Mouse (Mus musculus): ENCODE data around the gene Rbm8a.
"Not testable (repeated sequence)": the region's sequence is repeated elsewhere in the genome, so short reads cannot be mapped to it uniquely, and the experiment has no call there.

Gene Rbm8a

DNA sequence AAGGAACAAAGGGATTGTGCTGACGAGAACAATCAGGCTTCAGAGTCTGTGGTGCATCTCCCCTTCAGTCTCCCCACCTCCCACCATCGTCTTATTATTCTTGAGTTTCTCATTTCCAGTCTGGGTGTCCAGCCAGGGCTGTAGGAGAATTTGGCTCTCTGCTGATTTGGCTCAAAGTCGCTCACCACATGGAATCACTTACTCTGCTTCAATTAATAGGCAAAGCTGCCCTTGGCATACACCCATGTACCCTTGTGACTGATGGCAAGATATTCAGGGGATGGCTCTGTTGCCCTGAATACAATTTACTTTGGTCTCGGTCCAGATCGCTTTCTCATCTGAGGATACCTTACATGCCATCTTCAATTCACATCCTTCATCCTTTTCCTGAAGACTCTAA lies 26.4 kb upstream of the Rbm8a start:
- no peak for DNase-seq (ENCODE audit: low read depth, low spot score)

DNA sequence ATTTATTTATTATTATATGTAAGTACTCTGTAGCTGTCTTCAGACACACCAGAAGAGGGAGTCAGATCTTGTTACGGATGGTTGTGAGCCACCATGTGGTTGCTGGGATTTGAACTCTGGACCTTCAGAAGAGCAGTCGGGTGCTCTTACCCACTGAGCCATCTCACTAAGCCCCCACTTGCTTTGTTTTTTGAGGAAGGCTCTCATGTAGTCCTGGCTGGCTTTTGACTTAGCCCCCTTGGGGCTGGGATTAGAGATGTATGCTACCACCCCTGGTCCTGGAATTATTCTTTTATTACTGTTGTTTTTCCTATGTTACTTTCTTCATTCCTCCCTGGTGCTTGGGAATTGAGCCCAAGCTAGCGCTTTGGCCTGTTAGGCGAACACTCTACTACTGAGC lies 23.7 kb upstream of the Rbm8a start:
- not testable (repeated sequence) for DNase-seq (ENCODE audit: low read depth, low spot score)

GRCm38 (mm10) chr3:96606618-96607017 lies 23.1 kb upstream of the Rbm8a start:
- DNase-seq (ENCODE audit: low read depth, low spot score): no peak

- DNase-seq (ENCODE audit: low read depth, low spot score): no peak
Observed at GRCm38 (mm10) chr3:96617941-96618340, 11.8 kb upstream of the Rbm8a start.

DNA sequence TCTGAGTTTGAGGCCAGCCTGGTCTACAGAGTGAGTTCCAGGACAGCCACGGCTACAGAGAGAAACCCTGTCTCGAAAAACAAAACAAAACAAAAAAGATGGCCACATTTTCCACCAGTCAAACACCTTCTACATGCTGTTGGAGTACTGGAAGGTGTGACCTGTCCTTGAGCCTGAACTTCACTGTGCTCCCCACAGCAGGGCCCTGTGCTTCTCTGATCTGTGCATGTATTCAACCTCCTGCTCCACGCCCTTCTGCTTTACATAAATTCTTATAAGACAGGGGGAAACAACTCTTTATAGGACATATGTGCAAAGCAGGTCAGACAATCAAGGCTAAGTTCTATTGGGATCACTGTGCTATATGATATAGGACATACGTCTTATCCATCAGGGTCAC lies 6.5 kb upstream of the Rbm8a start:
- DNase-seq (ENCODE audit: low read depth, low spot score): peak; percentile 66

- DNase-seq (ENCODE audit: low read depth, low spot score): no peak
Observed at GRCm38 (mm10) chr3:96632058-96632457, 2.3 kb downstream of the Rbm8a start.

DNA sequence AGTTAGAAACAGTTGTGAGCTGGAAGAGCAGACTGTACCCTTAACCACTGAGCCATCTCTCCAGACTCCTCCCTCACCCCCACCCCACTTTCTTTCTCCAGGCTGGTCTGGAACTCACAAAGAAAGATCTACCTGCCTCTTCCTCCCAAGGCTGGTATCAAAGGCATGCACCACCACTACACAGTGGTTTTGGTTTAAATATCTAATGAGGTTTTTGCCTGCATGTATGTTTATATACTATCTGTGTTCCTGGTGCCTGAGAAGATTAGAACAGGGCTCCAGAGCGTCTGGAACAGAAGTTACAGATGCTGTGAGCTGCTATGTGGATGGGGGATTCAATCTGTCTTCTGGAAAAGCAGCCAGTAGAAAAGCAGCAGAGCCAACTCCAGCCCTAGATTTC lies 4.3 kb downstream of the Rbm8a start:
- no peak for DNase-seq (ENCODE audit: low read depth, low spot score)

DNA sequence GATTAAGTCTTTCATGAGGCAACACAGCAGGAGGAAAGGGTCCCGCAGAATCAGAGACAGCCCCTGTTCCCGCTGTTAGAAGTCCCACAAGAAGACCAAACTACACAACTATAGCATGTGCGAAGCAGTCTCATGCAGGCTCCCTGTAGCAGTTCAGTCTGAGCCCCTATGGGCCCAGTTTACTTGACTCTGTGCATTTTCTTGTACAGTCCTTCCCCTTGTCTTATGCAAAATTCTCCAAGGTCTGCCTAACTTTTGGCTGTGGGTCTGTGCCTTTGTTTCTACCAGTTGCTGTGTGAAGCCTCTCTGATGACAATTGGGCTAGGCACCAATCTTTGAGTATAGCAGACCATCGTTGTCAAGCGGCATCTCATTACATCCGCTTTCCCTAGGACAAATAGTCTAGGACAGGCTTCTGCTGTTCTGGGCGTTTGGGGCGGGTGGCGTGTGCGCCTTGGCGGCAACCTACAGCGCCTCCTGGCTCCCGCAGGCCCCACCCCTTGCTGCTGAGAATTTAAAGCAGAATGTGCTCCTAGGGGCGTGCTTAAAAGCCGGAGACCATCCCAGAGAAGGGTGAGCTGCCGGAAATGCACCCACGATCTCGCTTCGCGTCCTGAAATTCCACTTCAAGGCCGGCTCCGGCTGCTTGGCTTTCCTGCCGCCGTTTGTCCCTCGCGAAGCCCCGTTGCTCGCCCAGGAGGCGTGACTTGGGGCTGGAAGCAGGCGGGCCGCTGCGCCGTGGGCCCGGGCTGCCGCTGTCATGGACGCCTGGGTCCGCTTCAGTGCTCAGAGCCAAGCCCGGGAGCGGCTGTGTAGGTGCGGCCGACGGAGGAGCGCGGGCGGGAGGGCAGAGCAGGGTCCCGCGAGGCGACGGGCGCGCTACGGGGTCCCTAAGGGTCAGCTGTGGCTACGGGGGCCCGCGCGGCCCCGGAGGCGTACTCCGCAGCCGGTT lies 5.5 kb downstream of the Rbm8a start, which contains the start of the genes Pex11b and Gm42957:
Gene Pex11b (plus strand): TSS at position 449 of the 952 bp plus-strand sequence.
Gene Gm42957 (plus strand): TSS at position 547 of the 952 bp plus-strand sequence.
- DNase-seq (ENCODE audit: low read depth, low spot score): peak; percentile 97

GRCm38 (mm10) chr3:96635906-96636305 lies 6.2 kb downstream of the Rbm8a start:
- DNase-seq (ENCODE audit: low read depth, low spot score): no peak

DNA sequence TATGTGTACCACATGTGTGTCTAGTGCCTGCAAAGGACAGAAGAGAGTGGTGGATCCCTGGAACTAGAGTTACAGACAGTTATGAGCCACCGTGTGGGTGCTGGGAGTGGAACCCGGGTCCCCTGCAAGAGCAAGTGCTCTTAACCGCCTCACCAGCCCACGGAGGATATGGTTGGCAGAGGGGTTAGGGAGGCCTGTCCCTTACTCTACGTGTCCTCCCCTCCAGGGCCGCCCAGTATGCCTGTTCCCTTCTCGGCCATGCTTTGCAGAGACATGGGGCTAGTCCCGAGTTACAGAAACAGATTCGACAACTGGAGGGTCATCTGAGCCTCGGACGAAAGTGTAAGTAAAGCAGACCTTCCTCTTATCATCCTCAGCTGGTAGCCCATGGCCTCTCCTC lies 6.7 kb downstream of the Rbm8a start:
- DNase-seq (ENCODE audit: low read depth, low spot score): no peak

DNA sequence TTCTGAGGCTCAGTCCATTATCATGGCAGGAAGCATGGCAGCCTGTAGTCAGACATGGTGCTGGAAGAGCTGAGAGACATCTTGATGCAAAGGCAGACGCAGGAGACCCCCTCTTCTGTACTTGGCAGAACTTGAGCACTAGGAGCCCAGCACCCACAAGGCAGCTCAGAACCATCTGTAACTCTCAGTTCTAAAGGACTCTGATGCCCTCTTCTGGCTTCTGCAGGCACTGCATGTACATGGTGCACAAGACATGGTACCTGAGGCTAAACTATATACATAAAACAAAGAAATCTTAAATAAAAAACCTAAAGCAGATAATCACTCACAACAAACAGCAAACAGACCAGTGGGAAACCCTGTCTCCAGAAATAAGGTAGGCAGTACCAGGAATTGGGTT lies 9.5 kb downstream of the Rbm8a start:
- DNase-seq (ENCODE audit: low read depth, low spot score): peak; percentile 83

DNA sequence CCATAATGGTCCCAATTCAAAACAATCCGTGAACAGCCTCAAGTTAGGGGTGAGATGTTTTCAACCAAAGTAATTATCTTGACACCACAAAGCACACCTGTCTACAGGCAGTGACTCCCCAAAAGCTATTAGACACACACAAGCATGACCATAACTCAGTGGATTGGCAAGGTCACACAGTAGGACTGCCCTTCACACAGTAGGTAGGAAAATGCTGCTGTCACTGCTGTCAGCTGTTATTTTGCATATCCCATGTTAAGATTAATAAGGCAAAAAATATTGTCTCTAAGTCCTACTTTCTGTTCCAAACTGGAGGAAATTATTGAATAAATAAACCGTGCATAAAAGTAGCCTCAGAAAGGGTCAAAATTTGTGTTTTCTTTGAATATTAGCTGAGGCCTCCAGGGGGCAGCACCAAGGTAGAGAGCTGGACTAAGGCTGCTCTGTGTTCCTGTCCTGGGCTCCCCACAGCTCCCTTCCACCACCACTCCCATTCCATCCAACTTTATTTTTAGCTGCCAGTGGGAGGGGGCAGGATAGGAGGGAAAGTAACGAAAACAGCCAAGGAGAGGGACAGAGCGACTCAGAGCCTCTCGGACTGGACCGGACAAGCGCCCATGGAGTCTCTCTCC lies 15.4 kb downstream of the Rbm8a start, which contains the start of gene Itga10:
Gene Itga10 (plus strand): TSS at position 567 of the 632 bp plus-strand sequence.
- peak; percentile 65 for DNase-seq (ENCODE audit: low read depth, low spot score)

GRCm38 (mm10) chr3:96647365-96647764 lies 17.6 kb downstream of the Rbm8a start:
- DNase-seq (ENCODE audit: low read depth, low spot score): no peak

- no peak for DNase-seq (ENCODE audit: low read depth, low spot score)
Observed at GRCm38 (mm10) chr3:96660901-96661300, 31.2 kb downstream of the Rbm8a start.

DNA sequence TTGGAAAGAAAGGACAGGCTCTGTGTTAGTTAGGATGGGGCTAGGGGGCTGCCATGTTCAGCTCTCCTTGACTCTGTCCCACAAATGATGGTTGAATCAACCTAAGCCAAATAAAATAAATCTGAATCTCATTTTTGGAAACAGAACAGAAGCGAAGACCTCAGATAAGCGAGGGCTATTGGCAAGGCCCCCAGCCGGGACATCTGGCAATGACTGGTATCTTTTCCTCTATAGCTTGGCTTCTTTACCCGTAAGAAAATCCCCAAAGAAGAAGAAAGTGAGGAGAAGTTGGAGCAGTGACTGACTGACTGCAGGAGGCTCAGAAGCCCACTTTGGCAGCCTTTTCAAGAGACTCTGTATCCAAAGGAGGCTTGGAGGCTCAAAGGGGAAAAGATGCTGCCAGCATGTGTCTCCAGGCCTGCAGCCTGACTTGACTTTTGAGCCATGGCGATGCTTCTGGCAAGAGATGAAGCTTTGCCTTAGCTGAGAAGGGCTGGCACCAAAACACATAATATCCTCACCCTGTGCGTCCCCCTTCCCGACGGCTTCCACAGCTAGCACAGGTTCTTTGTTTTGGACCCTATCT lies 33.1 kb downstream of the Rbm8a start:
- no peak for DNase-seq (ENCODE audit: low read depth, low spot score)

DNA sequence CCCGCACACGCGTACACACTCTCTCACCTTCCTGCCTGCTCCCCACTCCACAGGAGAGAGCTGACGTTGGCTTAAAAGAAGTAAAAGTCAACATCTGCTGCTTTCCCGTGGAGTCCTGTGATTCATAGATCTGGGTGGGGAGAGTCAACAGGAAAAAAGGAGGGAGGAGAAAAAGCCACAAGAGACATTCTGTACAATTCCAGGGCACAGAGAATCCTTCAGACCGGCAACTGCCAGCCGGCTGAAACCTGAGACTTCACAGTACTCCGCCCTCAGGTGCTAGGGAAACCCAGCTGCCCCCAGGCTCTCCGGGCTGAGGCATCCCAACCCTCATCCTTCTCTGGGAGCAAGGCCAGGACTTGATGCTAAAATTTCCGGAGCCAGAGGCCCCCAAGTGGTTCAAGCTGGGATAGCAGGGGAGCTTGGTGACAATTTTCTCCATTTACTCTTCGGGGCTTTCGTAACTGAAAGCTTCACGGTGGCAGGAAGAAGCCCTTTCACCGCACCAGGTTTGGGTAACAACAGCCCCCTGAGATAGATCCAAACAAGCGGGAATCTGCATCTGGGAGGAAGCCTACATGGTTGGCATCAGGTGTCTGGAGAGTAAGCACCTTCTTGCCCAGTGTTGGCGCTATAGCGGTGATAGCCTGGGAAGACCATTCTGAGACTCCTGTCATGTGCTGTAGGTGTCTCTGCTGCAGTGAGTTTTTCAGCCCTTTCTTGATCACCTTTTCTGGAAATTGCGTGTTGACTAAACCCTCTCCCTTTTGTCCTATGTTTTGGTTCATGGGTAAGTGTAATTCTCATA lies 33.9 kb downstream of the Rbm8a start:
- peak; percentile 98 for DNase-seq (ENCODE audit: low read depth, low spot score)

DNA sequence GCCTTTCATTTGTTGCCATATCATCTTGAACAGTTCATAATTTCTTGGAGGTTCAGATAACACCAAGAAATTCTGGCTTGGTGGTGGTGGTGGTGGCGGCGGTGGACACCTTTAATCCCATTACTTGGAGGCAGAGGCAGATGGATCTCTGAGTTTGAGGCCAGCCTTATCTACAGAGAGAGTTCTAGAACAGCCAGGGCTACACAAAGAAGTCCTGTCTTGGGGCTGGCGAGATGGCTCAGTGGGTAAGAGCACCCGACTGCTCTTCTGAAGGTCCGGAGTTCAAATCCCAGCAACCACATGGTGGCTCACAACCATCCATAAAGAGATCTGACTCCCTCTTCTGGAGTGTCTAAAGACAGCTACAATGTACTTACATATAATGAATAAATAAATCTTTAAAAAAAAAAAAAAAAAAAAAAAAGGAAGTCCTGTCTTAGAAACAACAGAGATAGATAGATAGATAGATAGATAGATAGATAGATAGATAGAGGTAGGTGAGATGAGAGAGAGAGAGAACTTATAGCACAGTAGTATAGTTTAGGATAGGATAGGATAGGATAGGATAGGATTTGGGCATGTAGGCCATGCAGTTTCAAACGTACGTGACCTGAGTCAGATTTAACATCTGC lies 36.1 kb downstream of the Rbm8a start:
- not testable (repeated sequence) for DNase-seq (ENCODE audit: low read depth, low spot score)

- DNase-seq (ENCODE audit: low read depth, low spot score): no peak
Observed at GRCm38 (mm10) chr3:96666916-96667315, 37.2 kb downstream of the Rbm8a start.

DNA sequence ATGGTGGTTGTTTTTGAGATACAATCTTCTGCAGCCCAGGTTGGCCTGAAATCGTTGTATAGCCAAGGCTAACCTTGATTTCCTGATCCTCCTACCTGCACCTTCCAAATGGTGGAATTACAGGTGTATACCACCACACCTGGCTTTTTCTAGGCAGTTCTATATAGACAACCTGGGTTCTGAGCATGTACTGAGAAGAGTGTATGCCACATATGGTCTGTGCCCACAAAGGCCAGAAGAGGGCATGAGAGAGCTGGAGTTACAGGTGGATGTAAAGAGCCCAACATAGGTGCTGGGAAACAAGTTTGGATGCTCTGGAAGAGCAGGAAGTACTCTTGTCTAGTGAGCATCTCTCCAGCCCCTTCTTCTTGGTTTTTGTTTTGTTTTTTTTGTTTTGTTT lies 37.6 kb downstream of the Rbm8a start:
- peak; percentile 83 for DNase-seq (ENCODE audit: low read depth, low spot score)

- no peak for DNase-seq (ENCODE audit: low read depth, low spot score)
Observed at GRCm38 (mm10) chr3:96668424-96669067, 38.8 kb downstream of the Rbm8a start.
